Mouse (Mus musculus) ovary, adult 2 months (tissue): ENCODE results near the gene Vmn2r29. TPM values are rescaled to one million over a fixed set of nuclear protein-coding genes. Genes with fewer than 3 reads are reported as not detected.

Experiments
- polyA plus RNA-seq: library from polyadenylated mRNA; depleted of rRNA; stranded (reverse); fragments of >200 nt; gene quantifications from 2 replicates; pipeline ENCODE4 v1.2.3, GENCODE M21; 2012; rRNA removed

The Vmn2r29 gene
- polyA plus RNA-seq, result 0.18 and 0.27 TPM in 2 replicates

DNA sequence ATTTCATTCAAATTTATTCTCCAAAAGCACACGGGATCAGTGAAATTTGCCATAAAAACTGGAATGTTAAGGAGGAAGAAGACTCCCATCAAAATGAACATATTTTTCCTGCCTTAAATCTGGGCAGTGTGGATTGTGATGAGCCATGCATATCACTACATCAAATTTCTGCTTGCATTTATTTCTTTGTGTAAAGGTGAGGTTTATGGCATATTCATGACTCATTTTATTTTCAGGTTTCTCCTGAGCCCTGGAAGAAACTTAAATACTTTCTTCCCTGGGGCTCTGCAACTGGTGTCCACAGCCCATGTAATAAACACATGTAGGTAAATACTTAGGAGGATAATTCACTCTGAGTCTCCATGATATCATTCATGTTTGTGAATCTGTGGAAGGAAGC, at the start of gene Vmn2r29:
Gene Vmn2r29 (minus strand): TSS at position 101 of the 400 bp plus-strand sequence.

GRCm38 (mm10) chr7:7277966-7278567, 30.9 kb upstream of the Vmn2r29 start, which contains the start of gene Gm45844:
Gene Gm45844, minus strand, starts transcription at chr7:7278289.

DNA sequence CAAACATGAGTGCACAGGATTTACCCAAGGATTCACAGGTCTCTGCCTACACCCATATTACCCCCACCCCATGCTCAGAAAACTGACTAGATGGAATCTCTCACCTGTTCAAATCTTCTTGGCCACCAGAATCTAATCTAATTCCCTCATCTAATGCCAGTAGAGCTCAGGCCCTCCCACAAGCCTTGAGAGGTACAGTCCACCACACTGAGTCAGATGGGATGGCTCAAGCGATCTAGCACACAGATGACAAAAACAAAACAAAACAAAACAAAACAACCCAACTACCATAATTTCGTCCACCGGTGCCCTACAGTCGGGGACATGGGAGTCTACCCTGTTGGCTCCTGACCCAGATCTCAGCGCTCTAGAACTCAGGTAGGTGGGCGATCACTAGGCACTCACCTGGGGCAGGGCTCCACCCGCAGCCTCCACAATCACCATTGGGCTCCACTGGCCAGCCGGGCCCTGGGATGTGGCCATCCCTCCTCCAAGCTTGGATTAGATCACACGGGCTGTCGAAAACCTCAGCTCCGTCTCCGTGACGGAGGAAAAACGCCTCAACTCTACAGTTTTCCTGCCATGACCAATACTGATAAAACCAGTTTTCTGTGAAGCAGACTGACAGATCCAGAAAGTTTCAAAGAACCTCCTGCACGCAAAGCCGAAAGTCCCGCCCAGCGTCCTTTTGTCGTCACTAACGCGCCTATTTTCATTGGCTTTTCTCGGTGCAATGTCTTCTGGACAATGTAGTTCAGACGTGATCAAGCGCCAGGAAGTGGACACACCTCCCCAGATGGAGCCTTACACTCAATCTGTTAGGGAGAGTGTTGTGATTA, 37.6 kb downstream of the Vmn2r29 start, which contains the start of gene Zfp772:
Gene Zfp772 (minus strand): TSS at position 686 of the 839 bp plus-strand sequence.

Other genes with a start within 250 kb of the Vmn2r29 start
- gene Zfp954, start 125.8 kb downstream of the Vmn2r29 start, polyA plus RNA-seq, result 6.0 and 8.3 TPM in 2 replicates
- 0.05 and 0.16 TPM in 2 replicates for gene Zfp773, start 110.6 kb downstream of the Vmn2r29 start, polyA plus RNA-seq
- 0.47 and 0.49 TPM in 2 replicates for gene Zfp418, start 76.0 kb downstream of the Vmn2r29 start, polyA plus RNA-seq
- gene Zfp772, start 37.3 kb downstream of the Vmn2r29 start, polyA plus RNA-seq, result 1.1 and 1.9 TPM in 2 replicates
- 0.60 and 0.87 TPM in 2 replicates for gene Gm45844, start 31.0 kb upstream of the Vmn2r29 start, polyA plus RNA-seq
- gene Clcn4, start 53.5 kb upstream of the Vmn2r29 start, polyA plus RNA-seq, result 32.5 and 43.1 TPM in 2 replicates
- not detected in 2 replicates for gene Vmn2r30, start 90.3 kb upstream of the Vmn2r29 start, polyA plus RNA-seq
- gene Gm45783, start 127.2 kb upstream of the Vmn2r29 start, polyA plus RNA-seq, result not detected in 2 replicates
- not detected in 2 replicates for gene Vmn2r31, start 152.4 kb upstream of the Vmn2r29 start, polyA plus RNA-seq
- gene Vmn2r32, start 232.7 kb upstream of the Vmn2r29 start, polyA plus RNA-seq, result not detected in 2 replicates